Mouse (Mus musculus) brain, embryonic 14.5 days (tissue): ENCODE data around the gene Rnf123.

Source experiments
- CTCF ChIP-seq: fragments of 200-500 bp; IDR thresholded peaks from 2 replicates; pipeline ENCODE4 v1.5.1; 2012; ENCODE audit warnings: inconsistent platforms, mild to moderate bottlenecking, moderate library complexity, borderline replicate concordance; ENCODE audit not compliant: insufficient read depth, insufficient read length; ENCODE audit errors: extremely low read depth
- POLR2A ChIP-seq: fragments of 200-500 bp; IDR thresholded peaks from 2 replicates; pipeline ENCODE4 v1.6.1; 2012; ENCODE audit warnings: mild to moderate bottlenecking, inconsistent platforms, borderline replicate concordance; ENCODE audit not compliant: poor library complexity, insufficient read depth, insufficient read length, severe bottlenecking; ENCODE audit errors: extremely low read depth

GRCm38 (mm10) chr9:108035331-108036156, 47.6 kb downstream of the Rnf123 start:
- TF ChIP-seq CTCF (no peak), POLR2A (no peak)
